Mouse (Mus musculus): ENCODE measurements around the gene Prkci. TPM values are rescaled to one million over a fixed set of nuclear protein-coding genes. Genes with fewer than 3 reads are reported as not detected.

Prkci gene
- polyA plus RNA-seq, 1 experiment from 2014 or later: 34.6 TPM

DNA sequence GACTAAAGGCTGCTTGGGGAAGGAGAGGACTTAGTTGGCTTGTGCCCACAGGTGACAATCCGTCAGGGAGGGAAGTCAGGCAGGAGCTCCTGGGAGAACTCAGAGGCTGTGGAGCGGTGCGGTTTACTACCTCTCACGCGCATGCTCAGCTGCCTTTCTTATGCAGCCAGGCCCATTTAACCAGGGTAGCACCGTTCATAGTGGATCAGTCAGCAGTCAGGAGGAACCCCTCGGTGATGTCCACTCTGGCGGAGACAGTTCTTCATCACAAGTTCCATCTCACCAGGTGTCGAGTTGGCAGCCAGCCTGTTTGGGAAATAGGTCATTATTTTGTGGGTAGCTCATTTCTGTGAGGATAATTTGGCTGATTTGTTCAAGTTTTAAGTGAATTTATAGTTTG lies 36.1 kb downstream of the Prkci start:
- H3K36me3 ChIP-seq (replicated peaks; ENCODE audit: control insufficient read depth, insufficient read depth): peaks cover 16% of the 10 kb centered on the region
- ATAC-seq (ENCODE audit: low FRiP score): no peak
- H3K4me3 ChIP-seq (replicated peaks; ENCODE audit: low read length): no peak overlapping the region
- H3K27me3 ChIP-seq (ENCODE audit: control insufficient read depth, insufficient read depth, low read length): no peaks in the 10 kb centered on the region
- no peak overlapping the region for H3K4me2 ChIP-seq (replicated peaks)
- no peaks in the 10 kb centered on the region for H3K4me1 ChIP-seq (replicated peaks; ENCODE audit: control insufficient read depth, insufficient read depth, low read length)
- no peak for DNase-seq (ENCODE audit: low spot score)
- H3K27ac ChIP-seq: no peak overlapping the region
- no peak overlapping the region for H3K9ac ChIP-seq
- WGBS: 90% methylated on average over 9 of the region's 9 CpGs
- no peaks in the 10 kb centered on the region for H3K9me3 ChIP-seq (ENCODE audit: control insufficient read depth, low read length)

DNA sequence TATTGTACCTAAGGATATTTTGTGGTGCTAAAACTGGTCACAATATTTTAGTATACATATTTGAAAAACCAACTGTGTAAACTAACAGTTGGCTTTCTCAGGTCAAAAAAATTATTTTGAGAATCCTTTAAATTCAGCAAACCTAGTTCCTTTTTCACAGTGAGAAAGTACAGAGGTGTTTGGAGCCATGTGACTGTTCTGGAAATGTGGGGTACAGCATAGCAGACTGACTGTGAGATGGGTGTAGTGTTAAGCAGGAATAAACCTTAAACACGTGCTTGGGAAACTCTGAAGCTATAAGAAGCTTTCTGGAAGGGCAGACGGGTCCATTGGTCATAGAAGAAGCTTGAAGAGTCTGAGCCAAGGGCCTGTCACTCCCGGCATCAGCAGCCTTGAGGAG lies 38.1 kb downstream of the Prkci start:
- H3K9me3 ChIP-seq (ENCODE audit: control insufficient read depth, low read length): no peaks in the 10 kb centered on the region
- no peak overlapping the region for H3K27ac ChIP-seq
- H3K27me3 ChIP-seq (ENCODE audit: control insufficient read depth, insufficient read depth, low read length): no peaks in the 10 kb centered on the region
- 80% methylated on average over 3 of the region's 3 CpGs for WGBS
- ATAC-seq (ENCODE audit: low FRiP score) (no peak), DNase-seq (ENCODE audit: low spot score) (no peak)
- peaks cover 23% of the 10 kb centered on the region for H3K36me3 ChIP-seq (replicated peaks; ENCODE audit: control insufficient read depth, insufficient read depth)
- no peak overlapping the region for H3K4me3 ChIP-seq (replicated peaks; ENCODE audit: low read length)
- no peaks in the 10 kb centered on the region for H3K4me1 ChIP-seq (replicated peaks; ENCODE audit: control insufficient read depth, insufficient read depth, low read length)
- H3K9ac ChIP-seq: no peak overlapping the region
- H3K4me2 ChIP-seq (replicated peaks): no peak overlapping the region

- Histone ChIP-seq H3K9me3 (ENCODE audit: control insufficient read depth, low read length) (no peaks in the 10 kb centered on the region), H3K27me3 (ENCODE audit: control insufficient read depth, insufficient read depth, low read length) (no peaks in the 10 kb centered on the region), H3K9ac (no peak overlapping the region), H3K4me3 (replicated peaks; ENCODE audit: low read length) (no peak overlapping the region), H3K4me2 (replicated peaks) (no peak overlapping the region), H3K4me1 (replicated peaks; ENCODE audit: control insufficient read depth, insufficient read depth, low read length) (no peaks in the 10 kb centered on the region), H3K36me3 (replicated peaks; ENCODE audit: control insufficient read depth, insufficient read depth) (peaks cover 50% of the 10 kb centered on the region), H3K27ac (no peak overlapping the region)
- no peak for DNase-seq (ENCODE audit: low spot score)
- 95% methylated on average over 13 of the region's 13 CpGs for WGBS
- no peak for ATAC-seq (ENCODE audit: low FRiP score)
These were observed 42.3 kb downstream of the Prkci start for GRCm38 (mm10) chr3:31037851-31038250.

DNA sequence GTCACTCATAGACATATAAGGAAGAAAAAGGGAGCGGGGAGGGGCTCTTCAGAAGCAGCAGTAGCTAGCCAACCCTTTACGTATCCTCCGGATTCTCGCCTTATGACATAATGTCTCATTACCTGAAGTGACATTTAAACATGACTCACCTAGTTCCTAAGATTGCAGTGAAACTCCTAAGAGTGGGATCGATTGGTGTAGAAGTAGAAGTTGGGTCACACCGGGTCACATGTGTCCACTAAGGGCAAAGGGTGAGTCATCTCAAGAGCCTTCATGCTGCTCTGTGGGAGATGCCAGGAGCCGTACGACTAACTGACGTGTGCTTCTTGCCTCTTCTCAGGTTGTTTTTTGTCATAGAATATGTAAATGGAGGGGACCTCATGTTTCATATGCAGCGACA lies 43.1 kb downstream of the Prkci start:
- Histone ChIP-seq H3K4me1 (replicated peaks; ENCODE audit: control insufficient read depth, insufficient read depth, low read length) (no peaks in the 10 kb centered on the region), H3K4me3 (replicated peaks; ENCODE audit: low read length) (no peak overlapping the region), H3K36me3 (replicated peaks; ENCODE audit: control insufficient read depth, insufficient read depth) (peaks cover 51% of the 10 kb centered on the region), H3K27me3 (ENCODE audit: control insufficient read depth, insufficient read depth, low read length) (no peaks in the 10 kb centered on the region), H3K9me3 (ENCODE audit: control insufficient read depth, low read length) (no peaks in the 10 kb centered on the region), H3K9ac (no peak overlapping the region), H3K27ac (no peak overlapping the region), H3K4me2 (replicated peaks) (no peak overlapping the region)
- DNase-seq (ENCODE audit: low spot score) (no peak), ATAC-seq (ENCODE audit: low FRiP score) (no peak)
- WGBS: 90% methylated on average over 10 of the region's 10 CpGs

GRCm38 (mm10) chr3:31042992-31043391 lies 47.4 kb downstream of the Prkci start:
- WGBS: 92% methylated on average over 2 of the region's 2 CpGs
- ATAC-seq (ENCODE audit: low FRiP score) (no peak), DNase-seq (ENCODE audit: low spot score) (no peak)
- H3K4me3 ChIP-seq (replicated peaks; ENCODE audit: low read length): no peak overlapping the region
- H3K27ac ChIP-seq: no peak overlapping the region
- peaks cover 62% of the 10 kb centered on the region for H3K36me3 ChIP-seq (replicated peaks; ENCODE audit: control insufficient read depth, insufficient read depth)
- H3K27me3 ChIP-seq (ENCODE audit: control insufficient read depth, insufficient read depth, low read length): no peaks in the 10 kb centered on the region
- no peaks in the 10 kb centered on the region for H3K9me3 ChIP-seq (ENCODE audit: control insufficient read depth, low read length)
- H3K9ac ChIP-seq: no peak overlapping the region
- no peaks in the 10 kb centered on the region for H3K4me1 ChIP-seq (replicated peaks; ENCODE audit: control insufficient read depth, insufficient read depth, low read length)
- H3K4me2 ChIP-seq (replicated peaks): no peak overlapping the region

DNA sequence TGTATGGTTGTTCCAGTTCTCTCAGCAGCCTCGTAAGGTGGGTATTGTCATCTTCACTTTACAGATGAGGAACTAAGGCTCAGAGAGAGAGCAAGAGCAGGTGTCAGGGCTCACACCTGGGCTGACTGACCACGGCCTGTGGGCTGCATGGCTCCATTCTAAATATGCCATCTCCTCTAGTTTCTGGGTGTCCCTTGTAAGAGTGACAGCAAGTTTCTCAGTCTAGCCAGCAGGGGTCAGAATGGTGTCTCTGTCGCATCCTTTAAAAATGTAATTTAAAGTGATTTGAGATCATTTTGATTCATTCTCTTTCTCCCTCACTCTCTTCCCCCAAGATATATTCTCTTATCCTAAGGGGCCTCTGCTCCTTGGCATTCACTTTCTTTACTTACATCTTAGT lies 51.7 kb downstream of the Prkci start:
- Histone ChIP-seq H3K27me3 (ENCODE audit: control insufficient read depth, insufficient read depth, low read length) (no peaks in the 10 kb centered on the region), H3K9me3 (ENCODE audit: control insufficient read depth, low read length) (no peaks in the 10 kb centered on the region), H3K9ac (no peak overlapping the region), H3K36me3 (replicated peaks; ENCODE audit: control insufficient read depth, insufficient read depth) (peaks cover 62% of the 10 kb centered on the region), H3K4me2 (replicated peaks) (no peak overlapping the region), H3K27ac (no peak overlapping the region), H3K4me3 (replicated peaks; ENCODE audit: low read length) (no peak overlapping the region), H3K4me1 (replicated peaks; ENCODE audit: control insufficient read depth, insufficient read depth, low read length) (no peaks in the 10 kb centered on the region)
- no peak for DNase-seq (ENCODE audit: low spot score)
- no peak for ATAC-seq (ENCODE audit: low FRiP score)
- WGBS: 81% methylated on average over 3 of the region's 3 CpGs

- no peak for ATAC-seq (ENCODE audit: low FRiP score)
- no peak overlapping the region for H3K4me3 ChIP-seq (replicated peaks; ENCODE audit: low read length)
- no peaks in the 10 kb centered on the region for H3K9me3 ChIP-seq (ENCODE audit: control insufficient read depth, low read length)
- H3K36me3 ChIP-seq (replicated peaks; ENCODE audit: control insufficient read depth, insufficient read depth): peaks cover 49% of the 10 kb centered on the region
- H3K9ac ChIP-seq: no peak overlapping the region
- WGBS: 90% methylated on average over 5 of the region's 5 CpGs
- no peak overlapping the region for H3K4me2 ChIP-seq (replicated peaks)
- H3K27ac ChIP-seq: no peak overlapping the region
- DNase-seq (ENCODE audit: low spot score): no peak
- H3K4me1 ChIP-seq (replicated peaks; ENCODE audit: control insufficient read depth, insufficient read depth, low read length): no peaks in the 10 kb centered on the region
- no peaks in the 10 kb centered on the region for H3K27me3 ChIP-seq (ENCODE audit: control insufficient read depth, insufficient read depth, low read length)
These were observed 53.5 kb downstream of the Prkci start for GRCm38 (mm10) chr3:31049087-31049486.

- Histone ChIP-seq H3K4me1 (replicated peaks; ENCODE audit: control insufficient read depth, insufficient read depth, low read length) (no peaks in the 10 kb centered on the region), H3K27me3 (ENCODE audit: control insufficient read depth, insufficient read depth, low read length) (no peaks in the 10 kb centered on the region), H3K36me3 (replicated peaks; ENCODE audit: control insufficient read depth, insufficient read depth) (peaks cover 42% of the 10 kb centered on the region), H3K4me2 (replicated peaks) (no peak overlapping the region), H3K4me3 (replicated peaks; ENCODE audit: low read length) (no peak overlapping the region), H3K9me3 (ENCODE audit: control insufficient read depth, low read length) (no peaks in the 10 kb centered on the region), H3K27ac (no peak overlapping the region), H3K9ac (no peak overlapping the region)
- no peak for DNase-seq (ENCODE audit: low spot score)
- 54% methylated on average over 7 of the region's 7 CpGs for WGBS
- no peak for ATAC-seq (ENCODE audit: low FRiP score)
These were observed 54.8 kb downstream of the Prkci start for GRCm38 (mm10) chr3:31050375-31050774.

- 83% methylated on average over 9 of the region's 9 CpGs for WGBS
- Histone ChIP-seq H3K9me3 (ENCODE audit: control insufficient read depth, low read length) (no peaks in the 10 kb centered on the region), H3K4me2 (replicated peaks) (no peak overlapping the region), H3K27ac (no peak overlapping the region), H3K9ac (no peak overlapping the region), H3K4me1 (replicated peaks; ENCODE audit: control insufficient read depth, insufficient read depth, low read length) (no peaks in the 10 kb centered on the region), H3K27me3 (ENCODE audit: control insufficient read depth, insufficient read depth, low read length) (no peaks in the 10 kb centered on the region), H3K4me3 (replicated peaks; ENCODE audit: low read length) (no peak overlapping the region), H3K36me3 (replicated peaks; ENCODE audit: control insufficient read depth, insufficient read depth) (peaks cover 34% of the 10 kb centered on the region)
- ATAC-seq (ENCODE audit: low FRiP score) (no peak), DNase-seq (ENCODE audit: low spot score) (no peak)
These were observed 56.2 kb downstream of the Prkci start for GRCm38 (mm10) chr3:31051730-31052129.

DNA sequence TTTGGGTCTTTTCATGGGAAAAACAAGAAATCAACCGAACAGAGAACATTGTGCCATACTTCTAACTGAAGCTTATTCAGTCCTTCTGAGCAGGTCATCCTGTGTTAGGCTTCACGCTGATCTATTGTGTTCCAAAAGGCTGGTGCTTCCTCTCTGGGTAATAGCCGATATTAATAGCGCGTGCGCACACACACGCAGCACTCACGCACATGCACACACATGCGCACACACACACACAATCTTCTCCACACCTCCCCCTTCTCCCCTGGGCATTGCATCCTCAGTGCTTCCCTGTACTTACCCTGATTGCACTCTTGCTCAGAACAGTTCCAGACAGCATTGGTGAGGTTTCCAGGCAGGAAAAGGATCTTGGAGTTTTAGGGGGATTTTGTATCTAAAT lies 57.6 kb downstream of the Prkci start:
- no peaks in the 10 kb centered on the region for H3K9me3 ChIP-seq (ENCODE audit: control insufficient read depth, low read length)
- DNase-seq (ENCODE audit: low spot score) (no peak), ATAC-seq (ENCODE audit: low FRiP score) (no peak)
- WGBS: 90% methylated on average over 9 of the region's 9 CpGs
- H3K4me1 ChIP-seq (replicated peaks; ENCODE audit: control insufficient read depth, insufficient read depth, low read length): no peaks in the 10 kb centered on the region
- H3K9ac ChIP-seq: no peak overlapping the region
- H3K4me2 ChIP-seq (replicated peaks): no peak overlapping the region
- H3K36me3 ChIP-seq (replicated peaks; ENCODE audit: control insufficient read depth, insufficient read depth): peaks cover 30% of the 10 kb centered on the region
- no peak overlapping the region for H3K27ac ChIP-seq
- no peak overlapping the region for H3K4me3 ChIP-seq (replicated peaks; ENCODE audit: low read length)
- no peaks in the 10 kb centered on the region for H3K27me3 ChIP-seq (ENCODE audit: control insufficient read depth, insufficient read depth, low read length)
